Mouse (Mus musculus): ENCODE results near the gene Far1. TPM values are rescaled to one million over a fixed set of nuclear protein-coding genes. Genes with fewer than 3 reads are reported as not detected.

Gene Far1
- polyA plus RNA-seq, 2 experiments, result 12.0 to 24.9 TPM

GRCm38 (mm10) chr7:113518419-113518818 is 4.8 kb downstream of the Far1 start:
- no peaks in the 10 kb centered on the region for H3K27me3 ChIP-seq (ENCODE audit: control insufficient read depth, insufficient read depth, low read length)
- no peak for TF ChIP-seq EP300 (IDR thresholded peaks at IDR 0.05; ENCODE audit: low read depth)
- no peak for TF ChIP-seq CTCF (IDR thresholded peaks at IDR 0.05; ENCODE audit: low read depth)
- peaks cover 4 to 12% of the 10 kb centered on the region in 2 experiments; a peak in 3 of 4 replicates for H3K4me1 ChIP-seq (replicated peaks; ENCODE audit: control insufficient read depth in 2 of 2, insufficient read depth in 2 of 2, low read length in 1 of 2)
- no peak overlapping the region for H3K27ac ChIP-seq
- DNase-seq (ENCODE audit: low read depth in 3 of 3, low spot score in 3 of 3) (no peak), ATAC-seq (ENCODE audit: insufficient read depth) (no peak)
- H3K4me2 ChIP-seq (ENCODE audit: low read depth), result no peak overlapping the region
- WGBS (ENCODE audit: insufficient replicate concordance), result 16% methylated on average over 3 of the region's 3 CpGs
- no peaks in the 10 kb centered on the region for H3K9me3 ChIP-seq (ENCODE audit: control insufficient read depth, low read length)
- no peaks in the 10 kb centered on the region for H3K36me3 ChIP-seq (replicated peaks; ENCODE audit: control insufficient read depth, insufficient read depth, low read depth)
- H3K4me3 ChIP-seq (ENCODE audit: insufficient read depth in 1 of 2, low read depth in 2 of 2, low read length in 2 of 2), result no peak overlapping the region
- no peak overlapping the region for H3K9ac ChIP-seq (replicated peaks)

GRCm38 (mm10) chr7:113518961-113519360 is 5.3 kb downstream of the Far1 start:
- WGBS (ENCODE audit: insufficient replicate concordance), result 71% methylated on average over 2 of the region's 2 CpGs
- TF ChIP-seq CTCF (IDR thresholded peaks at IDR 0.05; ENCODE audit: low read depth), result no peak
- TF ChIP-seq EP300 (IDR thresholded peaks at IDR 0.05; ENCODE audit: low read depth), result no peak
- DNase-seq (ENCODE audit: low read depth in 3 of 3, low spot score in 3 of 3) (no peak), ATAC-seq (ENCODE audit: insufficient read depth) (no peak)
- Histone ChIP-seq H3K9ac (replicated peaks) (no peak overlapping the region), H3K9me3 (ENCODE audit: control insufficient read depth, low read length) (no peaks in the 10 kb centered on the region), H3K4me3 (ENCODE audit: insufficient read depth in 1 of 2, low read depth in 2 of 2, low read length in 2 of 2) (no peak overlapping the region), H3K36me3 (replicated peaks; ENCODE audit: control insufficient read depth, insufficient read depth, low read depth) (no peaks in the 10 kb centered on the region), H3K4me2 (ENCODE audit: low read depth) (no peak overlapping the region), H3K4me1 (replicated peaks; ENCODE audit: control insufficient read depth in 2 of 2, insufficient read depth in 2 of 2, low read length in 1 of 2) (peaks cover 4 to 12% of the 10 kb centered on the region in 2 experiments; a peak in 3 of 4 replicates), H3K27ac (no peak overlapping the region), H3K27me3 (ENCODE audit: control insufficient read depth, insufficient read depth, low read length) (no peaks in the 10 kb centered on the region)

GRCm38 (mm10) chr7:113543158-113543557 is 29.5 kb downstream of the Far1 start:
- Histone ChIP-seq H3K27ac (no peak overlapping the region), H3K4me1 (replicated peaks; ENCODE audit: control insufficient read depth in 2 of 2, insufficient read depth in 2 of 2, low read length in 1 of 2) (no peaks in the 10 kb centered on the region), H3K27me3 (ENCODE audit: control insufficient read depth, insufficient read depth, low read length) (no peaks in the 10 kb centered on the region), H3K4me2 (ENCODE audit: low read depth) (no peak overlapping the region), H3K9ac (replicated peaks) (no peak overlapping the region), H3K36me3 (replicated peaks; ENCODE audit: control insufficient read depth, insufficient read depth, low read depth) (peaks cover 5% of the 10 kb centered on the region), H3K4me3 (ENCODE audit: insufficient read depth in 1 of 2, low read depth in 2 of 2, low read length in 2 of 2) (no peak overlapping the region), H3K9me3 (ENCODE audit: control insufficient read depth, low read length) (no peaks in the 10 kb centered on the region)
- WGBS (ENCODE audit: insufficient replicate concordance), result 60% methylated on average over 1 of the region's 1 CpGs
- ATAC-seq (ENCODE audit: insufficient read depth) (peak; percentile 66; the same call in 1 of the 2 replicates), DNase-seq (ENCODE audit: low read depth in 3 of 3, low spot score in 3 of 3) (peak; percentile 17 to 35 (median 24))
- TF ChIP-seq CTCF (IDR thresholded peaks at IDR 0.05; ENCODE audit: low read depth), result no peak
- TF ChIP-seq EP300 (IDR thresholded peaks at IDR 0.05; ENCODE audit: low read depth), result peak; percentile 68

GRCm38 (mm10) chr7:113551742-113552463 is 38.3 kb downstream of the Far1 start:
- peak; percentile 43; the same call in 1 of the 2 replicates for ATAC-seq (ENCODE audit: insufficient read depth)

GRCm38 (mm10) chr7:113552508-113552907 is 38.9 kb downstream of the Far1 start:
- 0 out of 2 replicates have a peak, but pooled peaks have one; percentile 26 for ATAC-seq (ENCODE audit: insufficient read depth)
- no peaks in the 10 kb centered on the region for H3K4me1 ChIP-seq (replicated peaks; ENCODE audit: control insufficient read depth in 2 of 2, insufficient read depth in 2 of 2, low read length in 1 of 2)
- H3K36me3 ChIP-seq (replicated peaks; ENCODE audit: control insufficient read depth, insufficient read depth, low read depth), result peaks cover 4% of the 10 kb centered on the region
- H3K4me2 ChIP-seq (ENCODE audit: low read depth), result no peak overlapping the region
- no peak overlapping the region for H3K4me3 ChIP-seq (ENCODE audit: insufficient read depth in 1 of 2, low read depth in 2 of 2, low read length in 2 of 2)
- WGBS (ENCODE audit: insufficient replicate concordance), result 60% methylated on average over 2 of the region's 2 CpGs
- DNase-seq (ENCODE audit: low read depth in 3 of 3, low spot score in 3 of 3), result no peak
- H3K27me3 ChIP-seq (ENCODE audit: control insufficient read depth, insufficient read depth, low read length), result no peaks in the 10 kb centered on the region
- H3K27ac ChIP-seq, result no peak overlapping the region
- no peak overlapping the region for H3K9ac ChIP-seq (replicated peaks)
- TF ChIP-seq EP300 (IDR thresholded peaks at IDR 0.05; ENCODE audit: low read depth) (no peak), CTCF (IDR thresholded peaks at IDR 0.05; ENCODE audit: low read depth) (no peak)
- no peaks in the 10 kb centered on the region for H3K9me3 ChIP-seq (ENCODE audit: control insufficient read depth, low read length)

More at GRCm38 (mm10) chr7:113551742-113552463, 38.3 kb downstream of the Far1 start:
- H3K4me3 ChIP-seq (ENCODE audit: insufficient read depth in 1 of 2, low read depth in 2 of 2, low read length in 2 of 2), result no peak overlapping the region
- H3K9ac ChIP-seq (replicated peaks), result no peak overlapping the region
- H3K4me2 ChIP-seq (ENCODE audit: low read depth), result no peak overlapping the region
- H3K27ac ChIP-seq, result no peak overlapping the region
- H3K4me1 ChIP-seq (replicated peaks; ENCODE audit: control insufficient read depth in 2 of 2, insufficient read depth in 2 of 2, low read length in 1 of 2), result no peaks in the 10 kb centered on the region
- TF ChIP-seq EP300 (IDR thresholded peaks at IDR 0.05; ENCODE audit: low read depth) (peak; percentile 29; the same call in 1 of the 2 replicates), CTCF (IDR thresholded peaks at IDR 0.05; ENCODE audit: low read depth) (no peak)
- H3K36me3 ChIP-seq (replicated peaks; ENCODE audit: control insufficient read depth, insufficient read depth, low read depth), result peaks cover 5% of the 10 kb centered on the region
- H3K9me3 ChIP-seq (ENCODE audit: control insufficient read depth, low read length), result no peaks in the 10 kb centered on the region
- no peaks in the 10 kb centered on the region for H3K27me3 ChIP-seq (ENCODE audit: control insufficient read depth, insufficient read depth, low read length)
- DNase-seq (ENCODE audit: low read depth in 3 of 3, low spot score in 3 of 3), result no peak
